Mouse (Mus musculus): Measurements from ENCODE around the gene Ppp1r14c.

Ppp1r14c gene

DNA sequence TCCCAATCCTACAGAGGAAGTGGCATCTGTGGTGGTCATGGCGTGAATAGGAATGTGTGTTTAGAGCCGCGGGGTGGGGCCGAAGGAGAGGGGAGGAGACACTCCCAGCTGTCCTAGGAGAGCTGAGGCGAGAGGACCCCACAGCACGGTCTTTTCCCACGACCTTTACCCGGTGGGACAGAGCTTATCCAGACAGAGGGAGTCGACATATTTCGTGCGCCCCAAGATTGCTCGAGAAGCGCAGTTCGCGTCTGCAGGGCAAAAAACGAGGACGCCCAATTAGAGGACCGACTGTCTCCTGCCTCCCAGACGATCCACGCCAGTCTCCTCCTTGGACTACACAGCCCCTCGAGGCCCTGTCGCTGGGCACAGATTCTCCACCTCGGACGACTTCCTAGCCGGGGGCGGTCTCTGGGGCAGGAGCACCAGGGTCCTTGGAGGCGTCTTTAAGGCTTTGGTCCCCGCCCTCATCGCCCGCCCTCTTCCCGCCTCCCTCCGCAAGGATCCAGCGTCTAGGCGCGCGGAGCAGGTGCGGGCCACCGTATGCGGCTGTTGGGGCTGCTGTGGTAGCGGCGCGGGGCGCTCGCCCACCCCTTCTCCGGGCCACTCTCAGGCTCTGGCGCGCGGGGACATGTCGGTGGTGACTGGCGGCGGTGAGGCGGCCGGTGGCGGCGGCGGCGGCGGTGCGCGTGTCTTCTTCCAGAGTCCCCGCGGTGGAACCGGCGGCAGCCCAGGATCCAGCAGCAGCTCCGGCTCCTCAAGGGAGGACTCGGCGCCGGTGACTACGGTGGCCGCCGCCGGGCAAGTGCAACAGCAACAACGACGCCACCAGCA, at the start of gene Ppp1r14c:
Gene Ppp1r14c (plus strand): TSS at position 22 of the 834 bp plus-strand sequence.
- DNase-seq (ENCODE audit: low read depth) = no peak

GRCm38 (mm10) chr10:3321406-3321805, 44.5 kb upstream of the Ppp1r14c start:
- no peak for DNase-seq (ENCODE audit: low read depth)

DNA sequence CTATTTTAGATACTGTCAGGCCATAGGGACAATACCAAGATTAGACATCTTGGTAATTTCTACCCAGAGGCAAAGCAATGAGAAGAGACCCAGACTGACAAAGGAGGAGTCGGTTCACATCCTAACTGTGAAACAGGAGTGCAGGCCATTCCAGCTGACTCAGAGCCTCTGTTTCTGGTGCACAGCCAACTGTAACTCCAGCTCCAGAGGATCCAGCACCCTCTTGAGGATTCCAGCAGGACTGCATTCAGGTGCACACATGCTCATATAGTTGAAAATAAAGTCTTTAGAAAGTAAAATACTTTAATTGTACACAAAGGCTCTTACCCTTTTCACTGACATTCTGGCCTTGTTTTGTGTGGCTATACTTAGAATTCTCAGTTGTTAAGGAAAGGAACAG, 40.4 kb upstream of the Ppp1r14c start:
- DNase-seq (ENCODE audit: low read depth) = no peak

- DNase-seq (ENCODE audit: low read depth) = peak; percentile 15
These were observed 33.0 kb upstream of the Ppp1r14c start for GRCm38 (mm10) chr10:3332880-3333279.

DNA sequence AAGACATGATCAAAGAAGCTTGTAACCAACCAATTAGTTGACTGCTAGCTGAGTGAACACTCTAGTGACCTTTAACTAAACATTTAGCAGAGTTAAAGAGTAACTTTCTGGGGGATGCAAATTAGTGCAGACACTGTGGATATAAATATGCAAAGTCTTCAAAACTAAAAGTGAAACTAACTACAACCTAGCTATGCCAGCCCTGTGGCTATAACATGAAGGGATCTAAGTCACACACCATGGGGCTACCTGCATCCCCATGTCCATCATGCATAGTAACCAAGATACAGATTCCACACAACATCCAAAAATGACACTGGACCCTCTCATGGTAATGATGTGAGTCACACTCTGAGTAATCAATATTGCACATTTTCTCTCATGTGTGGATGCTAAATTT, 31.3 kb upstream of the Ppp1r14c start:
- DNase-seq (ENCODE audit: low read depth) = no peak

- DNase-seq (ENCODE audit: low read depth) = no peak
These were observed 29.0 kb upstream of the Ppp1r14c start for GRCm38 (mm10) chr10:3336729-3337329.

GRCm38 (mm10) chr10:3337330-3337901, 28.4 kb upstream of the Ppp1r14c start:
- no peak for DNase-seq (ENCODE audit: low read depth)

GRCm38 (mm10) chr10:3345706-3346105, 20.2 kb upstream of the Ppp1r14c start:
- DNase-seq (ENCODE audit: low read depth) = no peak

DNA sequence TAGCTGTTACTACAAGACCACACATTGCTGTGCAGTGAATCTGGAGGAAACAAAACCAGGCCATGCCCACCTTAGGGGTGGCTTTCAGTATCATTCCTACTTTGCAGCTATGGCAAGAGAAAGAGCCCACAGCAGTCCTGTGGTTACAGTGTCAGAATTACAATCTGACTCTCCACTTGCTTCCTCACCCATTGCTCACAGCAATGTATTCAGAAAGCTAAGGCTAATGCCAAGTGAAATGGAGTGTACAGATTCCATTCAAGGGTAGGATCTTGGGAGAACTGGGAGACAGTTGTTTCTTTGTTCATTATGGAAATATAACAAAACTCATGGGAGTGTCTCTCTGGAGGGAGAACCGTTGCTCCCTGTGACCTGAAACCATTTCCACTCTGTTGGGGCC, 6.3 kb upstream of the Ppp1r14c start:
- DNase-seq (ENCODE audit: low read depth) = no peak

DNA sequence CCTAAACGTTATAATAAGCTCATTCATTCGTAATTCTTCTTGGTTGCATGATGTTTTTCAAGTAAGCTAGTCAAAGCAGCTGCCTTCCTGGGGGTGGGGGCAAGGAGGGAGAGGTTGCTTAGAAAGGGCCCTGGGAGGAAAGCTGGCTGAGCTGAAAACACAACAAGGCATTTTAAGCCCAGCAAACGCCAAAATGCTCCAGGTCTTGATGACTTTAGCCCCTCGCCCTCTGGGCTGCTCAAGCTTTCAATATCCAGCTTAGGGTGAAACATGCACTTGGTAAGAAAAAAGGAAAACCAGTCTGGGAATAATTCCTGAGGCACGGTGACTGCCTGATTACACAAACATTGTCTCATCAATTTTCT, 204 bp upstream of the Ppp1r14c start:
- DNase-seq (ENCODE audit: low read depth) = no peak

DNA sequence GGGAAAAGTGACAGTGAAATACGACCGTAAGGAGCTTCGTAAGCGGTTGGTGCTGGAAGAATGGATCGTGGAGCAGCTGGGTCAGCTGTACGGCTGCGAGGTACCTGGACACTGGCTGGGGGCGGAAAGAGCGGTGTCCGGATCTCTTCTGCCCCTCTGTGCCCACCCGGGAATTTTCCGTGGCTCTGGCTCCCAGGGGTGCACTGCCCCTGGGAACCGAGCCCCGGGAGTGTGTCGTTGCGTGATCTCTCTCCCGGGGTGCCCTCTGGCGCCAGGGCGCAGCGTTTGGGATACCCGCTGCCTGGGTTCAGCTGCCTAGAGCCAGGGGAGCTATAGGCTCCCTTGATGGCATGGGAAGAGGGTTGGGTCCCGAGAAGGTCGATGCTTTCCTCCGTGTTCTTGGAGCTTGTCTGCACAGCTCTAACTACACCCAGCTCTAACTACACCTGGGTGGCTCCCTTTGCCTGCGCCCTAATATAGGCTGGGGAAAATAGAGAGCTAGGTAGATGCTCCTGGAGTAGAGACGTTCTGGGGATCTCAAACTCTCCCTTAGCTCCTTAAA, 1.1 kb downstream of the Ppp1r14c start:
- no peak for DNase-seq (ENCODE audit: low read depth)

DNA sequence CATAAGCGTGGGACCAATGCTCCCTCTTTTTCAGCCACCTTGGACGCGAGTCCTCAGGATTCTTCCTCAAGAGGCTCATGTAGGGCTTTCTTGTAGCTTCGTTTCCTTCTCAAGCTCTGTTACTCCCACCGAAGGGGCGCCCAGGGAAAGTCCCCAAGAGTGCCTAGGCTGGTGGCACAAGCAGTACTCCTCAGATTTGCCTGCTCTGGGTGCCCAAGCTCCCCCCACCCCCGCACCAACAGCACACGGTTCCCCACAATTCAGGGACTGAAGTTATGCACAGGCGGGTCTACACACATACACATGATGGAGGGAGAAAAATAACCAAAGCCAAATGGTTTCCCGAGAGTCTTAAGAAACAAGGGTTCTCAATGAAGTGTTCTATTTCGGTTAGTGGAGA, 1.6 kb downstream of the Ppp1r14c start:
- no peak for DNase-seq (ENCODE audit: low read depth)

GRCm38 (mm10) chr10:3383176-3383575, 17.3 kb downstream of the Ppp1r14c start:
- DNase-seq (ENCODE audit: low read depth) = no peak

DNA sequence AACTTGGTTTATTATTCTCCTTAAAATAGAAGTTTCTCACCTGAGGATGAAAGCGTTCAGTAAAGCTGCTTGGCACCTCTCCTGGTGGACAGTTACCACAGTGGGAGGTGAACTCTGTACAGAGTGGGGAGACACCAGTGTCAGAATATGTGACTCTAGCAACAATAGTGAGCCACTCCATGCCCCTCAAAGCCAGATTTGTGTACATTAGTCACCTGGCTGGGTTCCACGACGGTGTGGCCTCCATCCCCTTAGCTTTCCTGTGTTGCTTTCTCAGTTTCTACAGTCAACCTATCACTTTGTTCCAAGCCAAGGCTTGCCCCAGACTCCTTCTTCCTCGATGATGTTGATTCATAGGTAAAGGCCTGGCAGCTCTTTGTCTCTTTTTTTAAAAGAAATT, 26.4 kb downstream of the Ppp1r14c start:
- no peak for DNase-seq (ENCODE audit: low read depth)

DNA sequence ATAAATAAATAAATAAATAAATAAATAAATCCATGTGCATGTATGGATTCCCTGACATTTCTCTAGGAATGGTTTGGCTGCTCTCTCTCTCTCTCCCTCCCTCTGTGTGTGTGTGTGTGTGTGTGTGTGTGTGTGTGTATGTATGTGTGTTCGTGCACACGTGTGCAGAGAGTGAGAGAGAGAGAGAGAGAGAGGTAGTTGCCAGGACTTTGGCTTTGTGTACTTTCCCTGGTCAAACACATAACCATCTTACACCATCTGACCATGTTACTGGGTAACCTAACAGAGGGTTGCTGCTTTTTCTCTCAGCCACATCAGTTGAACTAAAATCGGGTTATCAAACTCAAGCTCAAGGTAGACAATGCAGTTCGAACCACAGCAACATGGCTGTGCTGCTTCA, 27.7 kb downstream of the Ppp1r14c start:
- no peak for DNase-seq (ENCODE audit: low read depth)

DNA sequence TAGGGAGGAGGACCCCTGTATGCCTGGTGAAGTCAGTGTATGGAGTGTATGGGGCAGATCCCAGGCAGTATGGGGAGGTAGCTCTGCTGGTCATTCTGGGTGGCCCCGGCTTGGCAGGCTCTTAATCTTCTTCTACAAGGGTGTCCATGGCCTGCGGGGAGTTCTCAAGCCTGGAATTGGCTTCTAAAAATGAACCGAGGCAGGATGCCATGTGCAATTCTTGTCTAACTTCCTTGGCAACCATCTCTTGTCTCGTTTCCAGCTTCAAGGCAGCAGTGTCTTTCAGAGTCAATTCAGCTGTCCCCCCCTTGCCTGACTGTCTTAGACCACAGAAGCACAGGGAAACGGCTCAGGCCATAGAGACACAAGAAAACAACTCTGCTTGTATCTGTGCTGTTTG, 28.3 kb downstream of the Ppp1r14c start:
- no peak for DNase-seq (ENCODE audit: low read depth)

DNA sequence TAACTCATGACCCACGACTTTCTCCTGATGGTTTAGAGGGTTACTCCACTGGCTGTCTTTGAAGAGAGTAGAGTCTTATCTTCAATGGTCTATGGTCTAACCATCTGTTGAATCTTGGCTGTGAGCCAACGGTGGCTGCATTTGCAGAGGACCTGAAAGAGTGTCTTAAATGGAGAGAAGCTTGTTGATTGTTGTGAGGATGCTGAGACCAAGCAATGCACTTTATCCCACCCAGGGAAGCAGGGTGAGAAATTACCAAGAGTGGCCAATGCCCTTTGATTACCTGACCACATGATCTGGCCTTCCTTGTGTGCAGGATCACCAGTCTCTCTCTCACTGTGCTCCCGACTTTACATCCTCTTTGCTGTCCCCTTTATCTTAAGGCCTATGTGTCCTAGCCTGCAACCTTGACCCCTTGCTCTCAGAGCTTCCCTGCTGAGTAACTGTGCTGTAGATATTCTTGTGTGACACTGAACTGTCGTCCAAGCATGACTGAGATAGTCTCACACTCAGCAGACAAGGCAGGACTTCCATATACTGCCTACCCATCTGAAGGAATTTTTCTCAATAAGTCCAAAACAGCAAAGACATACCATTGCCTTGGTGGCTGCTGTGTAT, 28.9 kb downstream of the Ppp1r14c start:
- DNase-seq (ENCODE audit: low read depth) = no peak

DNA sequence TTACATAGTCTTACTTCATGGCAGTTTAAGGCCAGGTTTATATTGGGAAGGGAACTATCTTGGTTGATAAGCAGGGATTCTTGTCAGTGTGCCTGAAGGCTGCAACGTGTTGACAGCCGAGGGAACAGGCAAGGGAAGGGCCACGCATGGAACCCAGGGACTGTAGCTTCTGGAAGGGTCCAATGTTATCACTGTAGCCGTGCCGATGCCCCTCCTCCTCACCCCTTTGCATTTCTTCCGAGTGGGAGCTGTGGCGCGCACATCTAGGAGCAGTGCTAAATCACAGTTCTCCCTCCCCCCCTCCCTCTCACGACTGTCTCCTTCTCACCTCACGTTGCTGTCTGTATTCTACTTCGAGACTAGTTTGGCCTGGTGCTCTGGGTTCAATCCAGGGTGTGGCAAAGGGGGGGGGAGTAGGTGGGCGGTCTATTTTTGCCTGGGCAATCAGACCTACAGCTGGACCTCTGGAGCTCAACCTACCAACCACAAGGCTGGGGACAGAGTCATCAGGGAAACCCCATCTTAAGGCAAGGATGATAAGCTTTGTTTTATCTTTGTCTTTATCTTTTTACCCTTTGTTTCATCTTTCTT, 29.6 kb downstream of the Ppp1r14c start:
- DNase-seq (ENCODE audit: low read depth) = no peak

DNA sequence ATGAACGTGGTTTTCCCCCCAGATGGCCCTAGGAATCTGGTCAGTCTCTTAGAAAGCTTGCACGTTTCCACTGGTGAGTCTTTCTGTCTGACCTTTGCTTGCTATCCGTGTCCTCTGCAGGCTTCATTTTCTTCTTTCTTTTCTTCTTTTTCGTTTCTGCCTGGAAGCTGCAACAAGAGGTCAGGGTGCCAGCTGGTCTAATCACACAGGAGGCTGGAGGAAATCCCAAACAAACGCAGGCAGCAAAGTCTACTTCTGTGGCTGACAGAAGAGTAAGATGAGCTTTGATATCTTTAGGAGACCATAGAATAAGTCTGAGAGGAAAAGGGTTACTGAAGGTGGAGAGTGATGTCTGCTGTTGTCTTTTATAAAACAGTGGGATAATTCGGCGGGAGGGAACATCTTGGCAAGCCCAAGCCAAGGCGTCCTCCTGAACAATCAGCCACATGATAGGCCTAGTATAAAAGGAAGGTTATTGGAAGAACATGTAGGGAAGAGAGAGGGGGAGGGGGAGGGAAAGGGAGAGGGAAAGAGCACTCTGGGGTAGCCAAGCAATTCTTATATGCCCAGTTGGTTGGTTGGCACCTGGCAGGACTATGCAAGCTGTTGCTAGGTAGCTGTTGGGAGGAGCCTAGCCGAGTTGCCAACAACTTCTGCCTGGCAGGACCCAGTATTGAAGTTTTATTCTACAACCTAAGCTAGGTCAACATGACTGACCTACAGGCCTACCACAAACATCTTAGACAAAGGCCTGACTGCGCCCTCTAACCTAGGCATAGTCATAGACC, 30.3 kb downstream of the Ppp1r14c start:
- DNase-seq (ENCODE audit: low read depth) = no peak

DNA sequence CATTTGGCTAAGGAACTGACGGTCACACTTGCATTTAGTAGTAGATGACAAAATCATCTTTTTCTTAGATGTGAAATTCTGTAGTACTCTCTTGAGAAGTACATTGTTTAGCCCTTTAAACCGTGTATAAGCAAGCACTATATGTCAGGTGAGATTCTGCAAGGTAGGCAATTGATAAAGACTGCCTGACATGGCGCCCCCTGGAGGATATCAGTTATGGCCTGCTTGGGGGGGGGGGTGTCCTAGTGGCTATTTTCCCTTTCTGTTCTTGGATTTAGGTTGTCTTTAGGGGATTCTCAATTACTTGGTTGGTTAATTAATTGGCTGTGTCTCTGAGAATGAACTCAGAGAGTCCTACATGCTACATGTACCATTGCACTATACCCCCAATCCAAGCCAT, 31.5 kb downstream of the Ppp1r14c start:
- DNase-seq (ENCODE audit: low read depth) = no peak

- DNase-seq (ENCODE audit: low read depth) = no peak
These were observed 32.2 kb downstream of the Ppp1r14c start for GRCm38 (mm10) chr10:3398051-3398450.

Data from naive thymus-derived CD4-positive, alpha-beta T cell, adult 2 months (primary cell).